Mouse (Mus musculus): Measurements from ENCODE around the gene Aunip. TPM values are rescaled to one million over a fixed set of nuclear protein-coding genes. Genes with fewer than 3 reads are reported as not detected.

The Aunip gene
- polyA plus RNA-seq, 1 experiment from 2014 or later: 18.9 TPM

GRCm38 (mm10) chr4:134569831-134570230 is 59.0 kb downstream of the Aunip start:
- no peaks in the 10 kb centered on the region for H3K27me3 ChIP-seq
- no peak overlapping the region for H3K9ac ChIP-seq
- no peaks in the 10 kb centered on the region for H3K4me1 ChIP-seq (replicated peaks)
- H3K36me3 ChIP-seq (replicated peaks): peaks cover 10% of the 10 kb centered on the region
- 72% methylated on average over 8 of the region's 8 CpGs for WGBS (ENCODE audit: insufficient replicate concordance)
- no peak overlapping the region for H3K4me3 ChIP-seq (replicated peaks)
- H3K9me3 ChIP-seq (replicated peaks): no peaks in the 10 kb centered on the region
- no peak for ATAC-seq (ENCODE audit: insufficient read depth)
- H3K4me2 ChIP-seq: no peak overlapping the region
- no peak overlapping the region for H3K27ac ChIP-seq (replicated peaks)

GRCm38 (mm10) chr4:134570704-134571451 is 60.1 kb downstream of the Aunip start:
- no peaks in the 10 kb centered on the region for H3K9me3 ChIP-seq (replicated peaks)
- H3K27ac ChIP-seq (replicated peaks): no peak overlapping the region
- H3K4me1 ChIP-seq (replicated peaks): no peaks in the 10 kb centered on the region
- WGBS (ENCODE audit: insufficient replicate concordance): 67% methylated on average over 14 of the region's 14 CpGs
- H3K36me3 ChIP-seq (replicated peaks): peaks cover 3% of the 10 kb centered on the region; the same call in 1 of the 2 replicates
- no peak overlapping the region for H3K9ac ChIP-seq
- H3K27me3 ChIP-seq: no peaks in the 10 kb centered on the region
- no peak overlapping the region for H3K4me3 ChIP-seq (replicated peaks)
- H3K4me2 ChIP-seq: no peak overlapping the region
- no peak for ATAC-seq (ENCODE audit: insufficient read depth)

- H3K9ac ChIP-seq: no peak overlapping the region
These were observed 61.9 kb downstream of the Aunip start for GRCm38 (mm10) chr4:134572449-134573300.

More at GRCm38 (mm10) chr4:134572449-134573300, 61.9 kb downstream of the Aunip start:
- WGBS (ENCODE audit: insufficient replicate concordance): 72% methylated on average over 24 of the region's 24 CpGs
- no peak for ATAC-seq (ENCODE audit: insufficient read depth)
- no peak overlapping the region for H3K4me3 ChIP-seq (replicated peaks)
- H3K36me3 ChIP-seq (replicated peaks): no peaks in the 10 kb centered on the region
- H3K27ac ChIP-seq (replicated peaks): no peak overlapping the region
- no peaks in the 10 kb centered on the region for H3K27me3 ChIP-seq
- H3K4me1 ChIP-seq (replicated peaks): no peaks in the 10 kb centered on the region
- no peaks in the 10 kb centered on the region for H3K9me3 ChIP-seq (replicated peaks)
- no peak overlapping the region for H3K4me2 ChIP-seq

Small RNAs within 50 kb of the gene (microRNA-seq; reads per million reads assigned to microRNA genes)
- gene Gm23634 (11.4 reads per million, percentile 29 among the genes with 10 or more reads in this experiment), gene Mir6403 (not detected)

Other genes starting within 250 kb of the Aunip start
- gene Pdik1l, start 223.1 kb upstream of the Aunip start, polyA plus RNA-seq (2015; fragmentation: Nextera tagmentation; extraction: Ambion mirVana): 9.8 and 11.9 TPM in 2 replicates
- gene Trim63, start 195.9 kb upstream of the Aunip start, polyA plus RNA-seq (2015; fragmentation: Nextera tagmentation; extraction: Ambion mirVana): 0.24 and 0.31 TPM in 2 replicates
- 0.06 TPM in 1 of 2 replicates, not detected in the other for gene Slc30a2, start 167.8 kb upstream of the Aunip start, polyA plus RNA-seq (2015; fragmentation: Nextera tagmentation; extraction: Ambion mirVana)
- gene Extl1, start 127.1 kb upstream of the Aunip start, polyA plus RNA-seq (2015; fragmentation: Nextera tagmentation; extraction: Ambion mirVana): 0.09 and 0.22 TPM in 2 replicates
- gene Pafah2, start 114.7 kb upstream of the Aunip start, polyA plus RNA-seq (2015; fragmentation: Nextera tagmentation; extraction: Ambion mirVana): 5.4 and 6.8 TPM in 2 replicates
- gene Stmn1, start 42.7 kb upstream of the Aunip start, polyA plus RNA-seq (2015; fragmentation: Nextera tagmentation; extraction: Ambion mirVana): 398 and 432 TPM in 2 replicates
- 7.8 and 8.4 TPM in 2 replicates for gene Paqr7, start 14.3 kb upstream of the Aunip start, polyA plus RNA-seq (2015; fragmentation: Nextera tagmentation; extraction: Ambion mirVana)
- 39.6 and 40.3 TPM in 2 replicates for gene Mtfr1l, start 24.4 kb downstream of the Aunip start, polyA plus RNA-seq (2015; fragmentation: Nextera tagmentation; extraction: Ambion mirVana)
- gene Selenon, start 41.2 kb downstream of the Aunip start, polyA plus RNA-seq (2015; fragmentation: Nextera tagmentation; extraction: Ambion mirVana): 4.1 and 6.6 TPM in 2 replicates
- 1.4 and 2.0 TPM in 2 replicates for gene Man1c1, start 193.3 kb downstream of the Aunip start, polyA plus RNA-seq (2015; fragmentation: Nextera tagmentation; extraction: Ambion mirVana)

Data from liver, embryonic 15.5 days (tissue).